Mouse (Mus musculus) cerebellum, postnatal 14 days (tissue): ENCODE data around the gene Pard6b.

ENCODE experiments used
- DNase-seq, 2 experiments: peaks; one replicate each; pipeline ENCODE4 v3.0.0; 2021; ENCODE audit warnings: mixed read lengths in 2 of 2

Gene Pard6b

GRCm38 (mm10) chr2:168063712-168064111, 17.1 kb upstream of the Pard6b start:
- DNase-seq, result no peak

- no peak for DNase-seq
Observed at GRCm38 (mm10) chr2:168065511-168065910, 15.3 kb upstream of the Pard6b start.

GRCm38 (mm10) chr2:168066783-168067182, 14.0 kb upstream of the Pard6b start:
- DNase-seq, result no peak

- DNase-seq, result no peak
Observed at GRCm38 (mm10) chr2:168070425-168070824, 10.4 kb upstream of the Pard6b start.

GRCm38 (mm10) chr2:168072436-168073131, 8.2 kb upstream of the Pard6b start:
- DNase-seq, result peak; percentile 63 to 69

GRCm38 (mm10) chr2:168073722-168074121, 7.1 kb upstream of the Pard6b start:
- no peak for DNase-seq

GRCm38 (mm10) chr2:168074457-168074856, 6.3 kb upstream of the Pard6b start:
- DNase-seq, result no peak

GRCm38 (mm10) chr2:168076840-168077576, 3.8 kb upstream of the Pard6b start:
- no peak for DNase-seq

GRCm38 (mm10) chr2:168078107-168078830, 2.5 kb upstream of the Pard6b start:
- no peak for DNase-seq

GRCm38 (mm10) chr2:168081299-168081932, 612 bp downstream of the Pard6b start:
- peak in 1 of 2 experiments; percentile 64 for DNase-seq

- DNase-seq, result peak in 1 of 2 experiments; percentile 37
Observed at GRCm38 (mm10) chr2:168081933-168082306, 1.1 kb downstream of the Pard6b start.

- no peak for DNase-seq
Observed at GRCm38 (mm10) chr2:168083593-168083992, 2.8 kb downstream of the Pard6b start.

- peak in 1 of 2 experiments; percentile 34 for DNase-seq
Observed at GRCm38 (mm10) chr2:168084228-168084627, 3.4 kb downstream of the Pard6b start.

- DNase-seq, result peak in 1 of 2 experiments; percentile 50
Observed at GRCm38 (mm10) chr2:168085621-168086265, 4.9 kb downstream of the Pard6b start.

GRCm38 (mm10) chr2:168086318-168086717, 5.5 kb downstream of the Pard6b start:
- DNase-seq, result no peak

GRCm38 (mm10) chr2:168086839-168087238, 6.0 kb downstream of the Pard6b start:
- no peak for DNase-seq

- DNase-seq, result no peak
Observed at GRCm38 (mm10) chr2:168091560-168091959, 10.8 kb downstream of the Pard6b start.

- DNase-seq, result no peak
Observed at GRCm38 (mm10) chr2:168093077-168093476, 12.3 kb downstream of the Pard6b start.

GRCm38 (mm10) chr2:168095077-168095476, 14.3 kb downstream of the Pard6b start:
- DNase-seq, result no peak

GRCm38 (mm10) chr2:168096487-168096886, 15.7 kb downstream of the Pard6b start:
- no peak for DNase-seq

GRCm38 (mm10) chr2:168098040-168098439, 17.2 kb downstream of the Pard6b start:
- peak; percentile 75 to 80 for DNase-seq

- no peak for DNase-seq
Observed at GRCm38 (mm10) chr2:168100008-168100407, 19.2 kb downstream of the Pard6b start.
